Mouse (Mus musculus): ENCODE measurements at regions not wholly inside any gene's neighbourhood (a gene's known extent, or its start where the extent isn't known, plus 50 kb on each side); places are given as distances from the start of the nearest gene placed in this dataset.

GRCm38 (mm10) chr19:15158177-15158576 is 560.3 kb upstream of the Tle4 start:
- TF ChIP-seq USF1 (IDR thresholded peaks at IDR 0.05; ENCODE audit: low read depth) (no peak), POLR2AphosphoS2 (IDR thresholded peaks at IDR 0.05; ENCODE audit: insufficient read length, low read depth) (no peak), E2F4 (IDR thresholded peaks at IDR 0.05; ENCODE audit: insufficient read depth) (no peak), POLR2A (IDR thresholded peaks at IDR 0.05; ENCODE audit: insufficient read length, low read depth) (no peak), REST (IDR thresholded peaks at IDR 0.05; ENCODE audit: insufficient read depth, insufficient read length) (no peak)
